Mouse (Mus musculus): ENCODE results near the gene Olfr965. TPM values are rescaled to one million over a fixed set of nuclear protein-coding genes. Genes with fewer than 3 reads are reported as not detected.

The Olfr965 gene
- polyA plus RNA-seq, 1 experiment from 2014 or later, result not detected

Other genes starting within 250 kb of the Olfr965 start
- gene Olfr955, start 239.4 kb upstream of the Olfr965 start, polyA plus RNA-seq (2015; fragmentation: Nextera tagmentation; extraction: Ambion mirVana), result not detected in 2 replicates
- gene Olfr44, start 217.4 kb upstream of the Olfr965 start, polyA plus RNA-seq (2015; fragmentation: Nextera tagmentation; extraction: Ambion mirVana), result not detected in 2 replicates
- gene Olfr957, start 195.5 kb upstream of the Olfr965 start, polyA plus RNA-seq (2015; fragmentation: Nextera tagmentation; extraction: Ambion mirVana), result not detected in 2 replicates
- not detected in 2 replicates for gene Olfr958, start 157.3 kb upstream of the Olfr965 start, polyA plus RNA-seq (2015; fragmentation: Nextera tagmentation; extraction: Ambion mirVana)
- not detected in 2 replicates for gene Olfr959, start 135.8 kb upstream of the Olfr965 start, polyA plus RNA-seq (2015; fragmentation: Nextera tagmentation; extraction: Ambion mirVana)
- gene AW551984, start 107.0 kb upstream of the Olfr965 start, polyA plus RNA-seq (2015; fragmentation: Nextera tagmentation; extraction: Ambion mirVana), result 18.3 and 20.1 TPM in 2 replicates
- not detected in 2 replicates for gene Olfr148, start 100.7 kb upstream of the Olfr965 start, polyA plus RNA-seq (2015; fragmentation: Nextera tagmentation; extraction: Ambion mirVana)
- not detected in 2 replicates for gene Olfr960, start 90.0 kb upstream of the Olfr965 start, polyA plus RNA-seq (2015; fragmentation: Nextera tagmentation; extraction: Ambion mirVana)
- not detected in 2 replicates for gene Olfr961, start 66.3 kb upstream of the Olfr965 start, polyA plus RNA-seq (2015; fragmentation: Nextera tagmentation; extraction: Ambion mirVana)
- not detected in 2 replicates for gene Olfr963, start 44.1 kb upstream of the Olfr965 start, polyA plus RNA-seq (2015; fragmentation: Nextera tagmentation; extraction: Ambion mirVana)
- gene Olfr149, start 4.2 kb upstream of the Olfr965 start, polyA plus RNA-seq (2015; fragmentation: Nextera tagmentation; extraction: Ambion mirVana), result not detected in 2 replicates
- gene Olfr150, start 19.6 kb downstream of the Olfr965 start, polyA plus RNA-seq (2015; fragmentation: Nextera tagmentation; extraction: Ambion mirVana), result not detected in 2 replicates
- not detected in 2 replicates for gene Olfr967, start 34.9 kb downstream of the Olfr965 start, polyA plus RNA-seq (2015; fragmentation: Nextera tagmentation; extraction: Ambion mirVana)
- not detected in 2 replicates for gene Olfr968, start 71.9 kb downstream of the Olfr965 start, polyA plus RNA-seq (2015; fragmentation: Nextera tagmentation; extraction: Ambion mirVana)
- gene Olfr969, start 79.6 kb downstream of the Olfr965 start, polyA plus RNA-seq (2015; fragmentation: Nextera tagmentation; extraction: Ambion mirVana), result not detected in 2 replicates
- not detected in 2 replicates for gene Olfr970, start 97.5 kb downstream of the Olfr965 start, polyA plus RNA-seq (2015; fragmentation: Nextera tagmentation; extraction: Ambion mirVana)
- not detected in 2 replicates for gene Olfr971, start 125.5 kb downstream of the Olfr965 start, polyA plus RNA-seq (2015; fragmentation: Nextera tagmentation; extraction: Ambion mirVana)
- gene Olfr972, start 155.1 kb downstream of the Olfr965 start, polyA plus RNA-seq (2015; fragmentation: Nextera tagmentation; extraction: Ambion mirVana), result not detected in 2 replicates
- not detected in 2 replicates for gene Olfr229, start 196.0 kb downstream of the Olfr965 start, polyA plus RNA-seq (2015; fragmentation: Nextera tagmentation; extraction: Ambion mirVana)
- not detected in 2 replicates for gene Olfr974, start 226.1 kb downstream of the Olfr965 start, polyA plus RNA-seq (2015; fragmentation: Nextera tagmentation; extraction: Ambion mirVana)
- gene Olfr975, start 240.7 kb downstream of the Olfr965 start, polyA plus RNA-seq (2015; fragmentation: Nextera tagmentation; extraction: Ambion mirVana), result not detected in 2 replicates
- gene Olfr976, start 249.8 kb downstream of the Olfr965 start, polyA plus RNA-seq (2015; fragmentation: Nextera tagmentation; extraction: Ambion mirVana), result not detected in 2 replicates